Mouse (Mus musculus): ENCODE measurements around the gene Mcoln3. TPM values are rescaled to one million over a fixed set of nuclear protein-coding genes. Genes with fewer than 3 reads are reported as not detected.

Gene Mcoln3
- 0.59 and 1.4 TPM in 2 replicates for polyA plus RNA-seq (2012; rRNA removed)

GRCm38 (mm10) chr3:146117258-146117996 is at the start of gene Mcoln3:
TSS of gene Mcoln3 (plus strand) at chr3:146117450.

GRCm38 (mm10) chr3:146107921-146108571 is 9.2 kb upstream of the Mcoln3 start, which contains the start of gene Wdr63:
TSS of gene Wdr63 (minus strand) at chr3:146108130.

GRCm38 (mm10) chr3:146149156-146150057 is 32.2 kb downstream of the Mcoln3 start, which contains the start of gene Mcoln2:
TSS of gene Mcoln2 (plus strand) at chr3:146149833.

Other genes with a start within 250 kb of the Mcoln3 start
- 17.4 and 19.4 TPM in 2 replicates for gene Bcl10, start 194.6 kb upstream of the Mcoln3 start, polyA plus RNA-seq (2012; rRNA removed)
- 44.4 and 52.5 TPM in 2 replicates for gene 2410004B18Rik, start 179.4 kb upstream of the Mcoln3 start, polyA plus RNA-seq (2012; rRNA removed)
- gene Syde2, start 129.6 kb upstream of the Mcoln3 start, polyA plus RNA-seq (2012; rRNA removed) = 2.3 and 2.6 TPM in 2 replicates
- gene Wdr63, start 9.3 kb upstream of the Mcoln3 start, polyA plus RNA-seq (2012; rRNA removed) = 1.3 and 1.6 TPM in 2 replicates
- gene Mcoln2, start 32.4 kb downstream of the Mcoln3 start, polyA plus RNA-seq (2012; rRNA removed) = 0.98 and 1.5 TPM in 2 replicates
- 0.23 and 0.46 TPM in 2 replicates for gene Lpar3, start 103.5 kb downstream of the Mcoln3 start, polyA plus RNA-seq (2012; rRNA removed)

All from central nervous system, embryonic 14 days (tissue).